Mouse (Mus musculus) stomach, embryonic 14.5 days (tissue): ENCODE measurements around the gene Spaca6. TPM values are rescaled to one million over a fixed set of nuclear protein-coding genes. Genes with fewer than 3 reads are reported as not detected.

ENCODE experiments used
- ATAC-seq: fragments of 200-750 bp; cut with Nextera tagmentation; 2 replicates; pipeline ENCODE4 v1.8.0; 2017; ENCODE audit warnings: low read depth, moderate TSS enrichment; ENCODE audit not compliant: insufficient number of reproducible peaks, insufficient read depth, low FRiP score
- H3K27ac ChIP-seq: fragments of 300-500 bp; sonication (generic); 2 replicates; pipeline ENCODE4 v1.5.1; 2014; ENCODE audit warnings: mild to moderate bottlenecking, low read length, moderate library complexity, mixed read lengths
- H3K27me3 ChIP-seq: fragments of 300-500 bp; sonication (generic); 2 replicates; pipeline ENCODE4 v1.6.1; 2014; ENCODE audit warnings: low read length, control low read depth, mixed read lengths; ENCODE audit not compliant: control insufficient read depth, insufficient read depth
- H3K36me3 ChIP-seq: fragments of 300-500 bp; sonication (generic); 2 replicates; pipeline ENCODE4 v1.6.1; 2014; ENCODE audit warnings: mild to moderate bottlenecking, control low read depth, low read length, moderate library complexity, mixed read lengths; ENCODE audit not compliant: control insufficient read depth, insufficient read depth
- H3K4me1 ChIP-seq: fragments of 300-500 bp; sonication (generic); 2 replicates; pipeline ENCODE4 v1.6.1; 2014; ENCODE audit warnings: low read length, control low read depth, mixed read lengths; ENCODE audit not compliant: control insufficient read depth, insufficient read depth
- H3K4me2 ChIP-seq: fragments of 300-500 bp; sonication (generic); replicated peaks from 2 replicates; pipeline ENCODE4 v1.6.1; 2014; ENCODE audit warnings: low read depth, low read length, control low read depth
- H3K4me3 ChIP-seq: fragments of 300-500 bp; sonication (generic); 2 replicates; pipeline ENCODE4 v1.5.1; 2014; ENCODE audit warnings: low read depth, low read length, control low read depth
- H3K9ac ChIP-seq: fragments of 300-500 bp; sonication (generic); replicated peaks from 2 replicates; pipeline ENCODE4 v1.6.1; 2014; ENCODE audit warnings: low read depth, mild to moderate bottlenecking, control low read depth, low read length, moderate library complexity, mixed read lengths
- H3K9me3 ChIP-seq: fragments of 300-500 bp; sonication (generic); 2 replicates; pipeline ENCODE4 v1.6.1; 2016; ENCODE audit warnings: low read depth, low read length, control low read depth; ENCODE audit not compliant: control insufficient read depth
- WGBS: fragments of 180-500 bp; shearing (Covaris S2); extraction: QIAGEN DNeasy Blood & Tissue Kit; methylation state at CpG from one replicate; pipeline ENCODE4 v1.1.7; 2014; 5-methylcytosine and 5-hydroxymethylcytosine counted together
- polyA plus RNA-seq: library from polyadenylated mRNA; unstranded; fragments of >200 nt; fragmentation: Nextera tagmentation; extraction: Ambion mirVana; gene quantifications from 2 replicates; pipeline ENCODE4 v1.2.1, GENCODE M21; 2014

Gene Spaca6
- polyA plus RNA-seq, 1 experiment from 2014 or later = 40.9 TPM

GRCm38 (mm10) chr17:17849906-17850712 lies 23.2 kb downstream of the Spaca6 start:
- Histone ChIP-seq H3K9me3 (no peaks in the 10 kb centered on the region), H3K4me1 (no peaks in the 10 kb centered on the region), H3K4me3 (no peak overlapping the region), H3K27ac (no peak overlapping the region), H3K27me3 (no peaks in the 10 kb centered on the region), H3K36me3 (peaks cover 4% of the 10 kb centered on the region; the same call in 1 of the 2 replicates), H3K4me2 (peak overlapping the region; percentile 22; the same call in 1 of the 2 replicates), H3K9ac (no peak overlapping the region)
- WGBS = 28% methylated on average over 55 of the region's 55 CpGs
- peak; percentile 42; the same call in 1 of the 2 replicates for ATAC-seq

- H3K9ac ChIP-seq = no peak within 1 kb of the TSS
- H3K9me3 ChIP-seq = no peaks in the 10 kb centered on the region
- peaks cover 4% of the 10 kb centered on the region; the same call in 1 of the 2 replicates for H3K36me3 ChIP-seq
- no peaks in the 10 kb centered on the region for H3K27me3 ChIP-seq
- ATAC-seq = no peak
- WGBS = 35% methylated on average over 8 of the region's 8 CpGs
- no peak within 1 kb of the TSS for H3K4me3 ChIP-seq
- no peak within 1 kb of the TSS for H3K4me2 ChIP-seq
- H3K27ac ChIP-seq = no peak within 1 kb of the TSS
- no peaks in the 10 kb centered on the region for H3K4me1 ChIP-seq
Measured at GRCm38 (mm10) chr17:17855064-17855838, 28.3 kb downstream of the Spaca6 start, which contains the start of gene Has1. Has1 (minus strand) TSS chr17:17855205.

GRCm38 (mm10) chr17:17856612-17857011 lies 29.7 kb downstream of the Spaca6 start:
- no peak overlapping the region for H3K27ac ChIP-seq
- peaks cover 4% of the 10 kb centered on the region; the same call in 1 of the 2 replicates for H3K36me3 ChIP-seq
- H3K4me1 ChIP-seq = no peaks in the 10 kb centered on the region
- 59% methylated on average over 1 of the region's 1 CpGs for WGBS
- ATAC-seq = no peak
- no peak overlapping the region for H3K9ac ChIP-seq
- no peaks in the 10 kb centered on the region for H3K9me3 ChIP-seq
- H3K4me2 ChIP-seq = no peak overlapping the region
- H3K27me3 ChIP-seq = no peaks in the 10 kb centered on the region
- H3K4me3 ChIP-seq = no peak overlapping the region

GRCm38 (mm10) chr17:17857446-17857845 lies 30.5 kb downstream of the Spaca6 start:
- ATAC-seq = no peak
- Histone ChIP-seq H3K9ac (no peak overlapping the region), H3K27ac (no peak overlapping the region), H3K4me2 (no peak overlapping the region), H3K4me1 (no peaks in the 10 kb centered on the region), H3K36me3 (peaks cover 4% of the 10 kb centered on the region; the same call in 1 of the 2 replicates), H3K9me3 (no peaks in the 10 kb centered on the region), H3K4me3 (no peak overlapping the region), H3K27me3 (no peaks in the 10 kb centered on the region)
- 85% methylated on average over 1 of the region's 1 CpGs for WGBS

GRCm38 (mm10) chr17:17860110-17860509 lies 33.2 kb downstream of the Spaca6 start:
- Histone ChIP-seq H3K36me3 (peaks cover 11% of the 10 kb centered on the region; the same call in 1 of the 2 replicates), H3K9me3 (no peaks in the 10 kb centered on the region), H3K4me3 (no peak overlapping the region), H3K9ac (no peak overlapping the region), H3K4me2 (no peak overlapping the region), H3K27ac (no peak overlapping the region), H3K27me3 (no peaks in the 10 kb centered on the region), H3K4me1 (no peaks in the 10 kb centered on the region)
- 86% methylated on average over 3 of the region's 3 CpGs for WGBS
- ATAC-seq = no peak

- no peak for ATAC-seq
- H3K27ac ChIP-seq = no peak overlapping the region
- no peaks in the 10 kb centered on the region for H3K9me3 ChIP-seq
- H3K36me3 ChIP-seq = peaks cover 11% of the 10 kb centered on the region; the same call in 1 of the 2 replicates
- H3K9ac ChIP-seq = no peak overlapping the region
- H3K4me3 ChIP-seq = no peak overlapping the region
- 69% methylated on average over 1 of the region's 1 CpGs for WGBS
- H3K4me2 ChIP-seq = no peak overlapping the region
- no peaks in the 10 kb centered on the region for H3K4me1 ChIP-seq
- no peaks in the 10 kb centered on the region for H3K27me3 ChIP-seq
Measured at GRCm38 (mm10) chr17:17862360-17862759, 35.4 kb downstream of the Spaca6 start.

GRCm38 (mm10) chr17:17865168-17865567 lies 38.2 kb downstream of the Spaca6 start:
- Histone ChIP-seq H3K36me3 (peaks cover 11% of the 10 kb centered on the region; the same call in 1 of the 2 replicates), H3K4me2 (no peak overlapping the region), H3K4me3 (no peak overlapping the region), H3K27me3 (no peaks in the 10 kb centered on the region), H3K4me1 (no peaks in the 10 kb centered on the region), H3K27ac (no peak overlapping the region), H3K9me3 (no peaks in the 10 kb centered on the region), H3K9ac (no peak overlapping the region)
- no peak for ATAC-seq
- WGBS = 61% methylated on average over 2 of the region's 2 CpGs

GRCm38 (mm10) chr17:17866801-17867469 lies 40.0 kb downstream of the Spaca6 start:
- Histone ChIP-seq H3K4me1 (no peaks in the 10 kb centered on the region), H3K27ac (no peak overlapping the region), H3K27me3 (no peaks in the 10 kb centered on the region), H3K9me3 (no peaks in the 10 kb centered on the region), H3K36me3 (peaks cover 11% of the 10 kb centered on the region; the same call in 1 of the 2 replicates), H3K4me3 (no peak overlapping the region), H3K4me2 (no peak overlapping the region), H3K9ac (no peak overlapping the region)
- ATAC-seq = no peak
- 86% methylated on average over 11 of the region's 11 CpGs for WGBS
